Mouse (Mus musculus): Measurements from ENCODE around the gene Id1. TPM values are rescaled to one million over a fixed set of nuclear protein-coding genes. Genes with fewer than 3 reads are reported as not detected.

Id1 gene
- polyA plus RNA-seq, 1 experiment = not detected

DNA sequence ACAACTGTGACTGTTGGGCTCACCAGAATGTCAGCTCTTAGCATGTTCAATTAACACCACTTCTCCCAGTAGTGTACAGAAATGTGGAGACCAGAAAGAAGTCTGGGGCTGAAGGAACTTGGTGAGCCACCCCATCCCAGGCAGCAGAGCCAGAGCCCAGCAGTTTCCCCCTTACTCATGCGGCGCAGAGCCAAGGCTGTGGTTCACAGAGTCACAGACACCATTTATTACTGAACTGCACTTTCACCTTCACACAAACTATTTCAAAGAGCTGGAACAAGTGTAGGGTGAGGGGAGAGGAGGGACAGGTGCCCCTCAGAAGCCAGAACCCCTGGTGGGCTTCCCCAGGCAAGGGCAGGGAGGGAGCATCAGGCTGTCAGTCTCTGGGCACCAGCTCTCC, 44.4 kb downstream of the Id1 start:
- TF ChIP-seq CTCF (IDR thresholded peaks at IDR 0.05; ENCODE audit: low read depth, low read length) (no peak), POLR2A (IDR thresholded peaks at IDR 0.05; ENCODE audit: borderline replicate concordance, low read depth, low read length) (no peak)
- Histone ChIP-seq H3K4me3 (ENCODE audit: insufficient read depth, low read length) (no peak overlapping the region), H3K27ac (ENCODE audit: insufficient read depth, low read depth, low read length) (no peak overlapping the region), H3K4me1 (ENCODE audit: control insufficient read depth, insufficient read depth, low read length) (peaks cover 57% of the 10 kb centered on the region)

DNA sequence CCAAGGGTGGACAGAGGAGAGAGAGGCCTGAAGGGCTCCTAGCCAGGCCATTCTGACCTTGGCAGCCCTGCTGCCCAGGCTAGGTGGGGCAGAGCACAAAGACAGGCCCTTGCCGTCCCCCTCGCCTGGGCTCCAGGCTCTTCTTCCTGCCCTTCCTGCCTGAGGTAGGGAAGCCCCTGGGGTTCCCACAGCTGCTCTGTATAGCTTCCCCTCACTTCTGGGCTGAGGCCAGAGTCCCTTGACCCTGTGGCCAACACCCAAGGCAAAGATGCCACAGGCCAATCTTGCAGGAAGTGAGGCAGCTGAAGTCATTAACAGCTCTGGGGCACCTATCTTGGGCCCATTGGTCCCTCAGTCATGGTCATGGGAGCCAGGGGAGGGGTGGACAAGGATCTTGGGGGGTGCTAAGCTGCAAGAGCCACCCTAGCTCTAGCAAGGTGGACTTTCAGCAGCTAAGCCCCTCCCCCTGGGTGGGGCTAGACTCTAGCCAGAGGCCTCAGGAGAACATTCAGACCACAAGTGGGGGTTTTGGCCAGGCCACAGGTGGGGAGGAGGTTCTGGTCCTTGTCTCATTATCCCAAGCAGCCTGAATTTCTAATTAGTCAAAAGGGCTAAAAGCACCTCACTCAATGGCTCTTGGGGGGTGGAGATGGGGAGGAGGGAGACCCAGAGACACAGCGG, 45.1 kb downstream of the Id1 start:
- Histone ChIP-seq H3K27ac (ENCODE audit: insufficient read depth, low read depth, low read length) (no peak overlapping the region), H3K4me3 (ENCODE audit: insufficient read depth, low read length) (no peak overlapping the region), H3K4me1 (ENCODE audit: control insufficient read depth, insufficient read depth, low read length) (peaks cover 59% of the 10 kb centered on the region)
- TF ChIP-seq POLR2A (IDR thresholded peaks at IDR 0.05; ENCODE audit: borderline replicate concordance, low read depth, low read length) = no peak
- no peak for TF ChIP-seq CTCF (IDR thresholded peaks at IDR 0.05; ENCODE audit: low read depth, low read length)

DNA sequence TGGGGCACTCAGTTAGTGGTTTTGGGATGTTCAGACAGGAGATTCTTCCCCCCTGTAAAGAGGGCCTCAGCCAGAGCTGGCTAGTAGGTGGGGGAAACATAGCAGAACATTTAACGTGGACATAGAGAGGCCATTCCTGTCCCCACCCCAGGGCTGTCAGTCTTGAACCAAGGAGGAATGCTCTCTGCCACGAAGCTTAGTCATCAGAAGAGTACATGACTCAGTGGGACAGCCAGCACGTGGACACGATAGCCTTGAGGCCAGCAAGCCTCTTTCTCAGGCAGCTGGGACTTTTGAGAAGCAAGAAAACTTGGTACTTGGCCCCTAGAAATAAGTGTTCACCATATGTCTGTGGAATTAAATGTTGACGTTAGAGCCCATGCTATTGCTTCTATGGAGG, 46.6 kb downstream of the Id1 start:
- no peak overlapping the region for H3K27ac ChIP-seq (ENCODE audit: insufficient read depth, low read depth, low read length)
- H3K4me1 ChIP-seq (ENCODE audit: control insufficient read depth, insufficient read depth, low read length) = peaks cover 65% of the 10 kb centered on the region
- H3K4me3 ChIP-seq (ENCODE audit: insufficient read depth, low read length) = no peak overlapping the region
- TF ChIP-seq POLR2A (IDR thresholded peaks at IDR 0.05; ENCODE audit: borderline replicate concordance, low read depth, low read length) (no peak), CTCF (IDR thresholded peaks at IDR 0.05; ENCODE audit: low read depth, low read length) (no peak)

DNA sequence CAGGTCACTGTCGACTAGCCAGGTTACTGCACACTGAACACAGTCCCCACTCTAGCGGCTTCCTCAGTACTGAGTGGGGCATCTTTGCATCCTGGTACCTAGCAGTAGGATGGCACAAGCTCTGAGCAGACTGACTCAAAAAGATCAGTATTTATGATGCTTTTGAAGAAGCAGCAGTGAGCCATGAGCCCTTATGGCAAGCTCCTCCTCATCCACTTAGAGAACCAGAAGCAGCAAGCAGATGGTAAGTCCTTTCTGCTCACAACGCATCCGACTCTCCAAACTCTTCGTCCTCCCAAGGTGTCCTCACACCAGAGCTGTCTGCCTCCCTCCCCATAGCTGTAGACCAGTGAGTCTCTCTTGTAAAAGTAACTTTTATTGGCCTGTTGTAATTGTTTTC, 47.2 kb downstream of the Id1 start:
- no peak overlapping the region for H3K27ac ChIP-seq (ENCODE audit: insufficient read depth, low read depth, low read length)
- no peak for TF ChIP-seq POLR2A (IDR thresholded peaks at IDR 0.05; ENCODE audit: borderline replicate concordance, low read depth, low read length)
- TF ChIP-seq CTCF (IDR thresholded peaks at IDR 0.05; ENCODE audit: low read depth, low read length) = no peak
- H3K4me1 ChIP-seq (ENCODE audit: control insufficient read depth, insufficient read depth, low read length) = peaks cover 71% of the 10 kb centered on the region
- no peak overlapping the region for H3K4me3 ChIP-seq (ENCODE audit: insufficient read depth, low read length)

DNA sequence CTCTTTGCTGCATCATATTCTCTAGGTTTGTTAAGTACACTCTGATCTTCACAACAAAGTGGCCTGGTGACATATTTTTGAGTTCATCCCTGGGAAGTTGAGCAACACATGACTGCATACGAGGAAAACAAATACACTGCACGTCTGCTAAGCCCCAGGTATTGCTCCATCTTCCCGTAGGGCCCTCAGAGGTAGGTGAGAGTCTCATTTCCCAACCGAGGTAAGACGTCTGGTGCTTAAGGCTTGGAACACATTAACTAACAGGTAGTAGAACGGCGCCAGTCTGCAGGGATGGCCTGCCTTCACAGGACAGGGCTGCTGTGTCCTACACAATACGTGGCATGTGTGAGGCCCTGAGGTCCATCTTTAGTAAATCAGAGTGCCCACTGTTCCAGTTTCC, 48.6 kb downstream of the Id1 start:
- Histone ChIP-seq H3K4me3 (ENCODE audit: insufficient read depth, low read length) (no peak overlapping the region), H3K4me1 (ENCODE audit: control insufficient read depth, insufficient read depth, low read length) (peaks cover 72% of the 10 kb centered on the region), H3K27ac (ENCODE audit: insufficient read depth, low read depth, low read length) (no peak overlapping the region)
- TF ChIP-seq CTCF (IDR thresholded peaks at IDR 0.05; ENCODE audit: low read depth, low read length) (no peak), POLR2A (IDR thresholded peaks at IDR 0.05; ENCODE audit: borderline replicate concordance, low read depth, low read length) (no peak)

DNA sequence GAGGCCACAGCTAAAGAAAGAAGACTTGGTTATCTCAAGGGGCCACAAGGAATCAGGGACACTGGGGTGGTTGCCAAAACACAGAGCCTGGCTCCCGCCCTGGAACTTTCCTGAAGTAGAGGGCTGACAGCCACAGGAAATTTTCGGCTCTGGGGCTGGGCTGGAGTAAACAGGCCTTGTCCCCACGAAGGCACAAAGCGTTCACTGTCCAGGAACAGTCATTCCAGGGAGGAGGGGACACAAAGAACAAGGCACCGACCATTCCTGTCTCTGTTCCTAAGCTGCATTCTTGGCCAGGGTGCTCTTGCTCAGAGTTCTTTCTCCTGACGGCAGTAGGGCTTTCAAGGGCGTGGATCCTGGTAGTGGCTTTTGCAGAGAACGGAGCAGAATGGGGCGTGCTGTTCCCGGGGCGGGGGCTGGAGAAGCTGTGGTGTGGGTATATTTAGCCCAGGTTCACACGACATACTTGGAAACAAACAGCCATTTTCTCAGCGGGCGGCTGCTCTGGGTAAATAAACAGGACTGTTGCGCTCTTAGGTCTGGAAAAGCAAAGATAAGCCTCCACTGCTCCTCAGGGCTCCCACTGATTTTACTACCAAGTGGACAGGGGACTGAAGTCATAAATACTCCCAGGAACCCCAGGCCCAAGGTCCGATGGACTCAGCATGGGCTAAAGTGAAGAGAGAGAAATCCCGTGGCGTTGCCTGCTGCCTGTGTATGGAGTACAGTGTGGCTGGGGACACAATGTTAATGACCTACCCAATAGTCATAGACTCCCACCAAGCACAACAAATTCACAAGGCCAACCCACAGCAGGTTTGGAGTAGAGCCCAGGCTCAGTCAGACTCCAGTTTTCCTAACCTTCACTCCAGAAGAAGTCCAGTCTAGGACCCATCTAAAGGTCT, 49.6 kb downstream of the Id1 start:
- TF ChIP-seq POLR2A (IDR thresholded peaks at IDR 0.05; ENCODE audit: borderline replicate concordance, low read depth, low read length) (no peak), CTCF (IDR thresholded peaks at IDR 0.05; ENCODE audit: low read depth, low read length) (no peak)
- Histone ChIP-seq H3K4me1 (ENCODE audit: control insufficient read depth, insufficient read depth, low read length) (peaks cover 72% of the 10 kb centered on the region), H3K27ac (ENCODE audit: insufficient read depth, low read depth, low read length) (no peak overlapping the region), H3K4me3 (ENCODE audit: insufficient read depth, low read length) (no peak overlapping the region)

Other genes with a start within 250 kb of the Id1 start
- not detected in 2 replicates for gene Defb22, start 246.1 kb upstream of the Id1 start, polyA plus RNA-seq (2012; ENCODE audit: insufficient read depth, insufficient read length, missing spikeins)
- not detected in 2 replicates for gene Defb26, start 224.6 kb upstream of the Id1 start, polyA plus RNA-seq (2012; ENCODE audit: insufficient read depth, insufficient read length, missing spikeins)
- gene Defb28, start 218.0 kb upstream of the Id1 start, polyA plus RNA-seq (2012; ENCODE audit: insufficient read depth, insufficient read length, missing spikeins) = not detected in 2 replicates
- gene Defb29, start 196.2 kb upstream of the Id1 start, polyA plus RNA-seq (2012; ENCODE audit: insufficient read depth, insufficient read length, missing spikeins) = not detected in 2 replicates
- gene Gm17416, start 166.9 kb upstream of the Id1 start, polyA plus RNA-seq (2012; ENCODE audit: insufficient read depth, insufficient read length, missing spikeins) = not detected in 2 replicates
- not detected in 2 replicates for gene Defb21, start 163.5 kb upstream of the Id1 start, polyA plus RNA-seq (2012; ENCODE audit: insufficient read depth, insufficient read length, missing spikeins)
- not detected in 2 replicates for gene Defb19, start 155.9 kb upstream of the Id1 start, polyA plus RNA-seq (2012; ENCODE audit: insufficient read depth, insufficient read length, missing spikeins)
- gene Defb45, start 136.9 kb upstream of the Id1 start, polyA plus RNA-seq (2012; ENCODE audit: insufficient read depth, insufficient read length, missing spikeins) = not detected in 2 replicates
- gene Defb36, start 131.9 kb upstream of the Id1 start, polyA plus RNA-seq (2012; ENCODE audit: insufficient read depth, insufficient read length, missing spikeins) = not detected in 2 replicates
- gene Defb25, start 113.2 kb upstream of the Id1 start, polyA plus RNA-seq (2012; ENCODE audit: insufficient read depth, insufficient read length, missing spikeins) = not detected in 2 replicates
- gene Rem1, start 109.3 kb upstream of the Id1 start, polyA plus RNA-seq (2012; ENCODE audit: insufficient read depth, insufficient read length, missing spikeins) = not detected in 2 replicates
- 93.6 and 95.2 TPM in 2 replicates for gene H13, start 66.8 kb upstream of the Id1 start, polyA plus RNA-seq (2012; ENCODE audit: insufficient read depth, insufficient read length, missing spikeins)
- gene Mcts2, start 49.2 kb upstream of the Id1 start, polyA plus RNA-seq (2012; ENCODE audit: insufficient read depth, insufficient read length, missing spikeins) = 0.82 and 2.4 TPM in 2 replicates
- gene Cox4i2, start 17.9 kb downstream of the Id1 start, polyA plus RNA-seq (2012; ENCODE audit: insufficient read depth, insufficient read length, missing spikeins) = not detected in 2 replicates
- 29.0 and 30.8 TPM in 2 replicates for gene Bcl2l1, start 95.5 kb downstream of the Id1 start, polyA plus RNA-seq (2012; ENCODE audit: insufficient read depth, insufficient read length, missing spikeins)
- gene Tpx2, start 111.7 kb downstream of the Id1 start, polyA plus RNA-seq (2012; ENCODE audit: insufficient read depth, insufficient read length, missing spikeins) = 35.1 and 38.3 TPM in 2 replicates
- gene Mylk2, start 175.1 kb downstream of the Id1 start, polyA plus RNA-seq (2012; ENCODE audit: insufficient read depth, insufficient read length, missing spikeins) = not detected in 2 replicates
- gene Foxs1, start 197.0 kb downstream of the Id1 start, polyA plus RNA-seq (2012; ENCODE audit: insufficient read depth, insufficient read length, missing spikeins) = not detected in 2 replicates
- gene Dusp15, start 215.4 kb downstream of the Id1 start, polyA plus RNA-seq (2012; ENCODE audit: insufficient read depth, insufficient read length, missing spikeins) = not detected in 2 replicates
- gene Ttll9, start 226.2 kb downstream of the Id1 start, polyA plus RNA-seq (2012; ENCODE audit: insufficient read depth, insufficient read length, missing spikeins) = not detected in 2 replicates